Mouse (Mus musculus) liver, adult (tissue): ENCODE data around the gene Yipf2.

Experiments used
- GATA4 ChIP-seq: IDR thresholded peaks from 2 replicates; pipeline ENCODE4 v1.6.1; 2014; ENCODE audit warnings: mild to moderate bottlenecking, low read length; ENCODE audit not compliant: insufficient replicate concordance

The Yipf2 gene

DNA sequence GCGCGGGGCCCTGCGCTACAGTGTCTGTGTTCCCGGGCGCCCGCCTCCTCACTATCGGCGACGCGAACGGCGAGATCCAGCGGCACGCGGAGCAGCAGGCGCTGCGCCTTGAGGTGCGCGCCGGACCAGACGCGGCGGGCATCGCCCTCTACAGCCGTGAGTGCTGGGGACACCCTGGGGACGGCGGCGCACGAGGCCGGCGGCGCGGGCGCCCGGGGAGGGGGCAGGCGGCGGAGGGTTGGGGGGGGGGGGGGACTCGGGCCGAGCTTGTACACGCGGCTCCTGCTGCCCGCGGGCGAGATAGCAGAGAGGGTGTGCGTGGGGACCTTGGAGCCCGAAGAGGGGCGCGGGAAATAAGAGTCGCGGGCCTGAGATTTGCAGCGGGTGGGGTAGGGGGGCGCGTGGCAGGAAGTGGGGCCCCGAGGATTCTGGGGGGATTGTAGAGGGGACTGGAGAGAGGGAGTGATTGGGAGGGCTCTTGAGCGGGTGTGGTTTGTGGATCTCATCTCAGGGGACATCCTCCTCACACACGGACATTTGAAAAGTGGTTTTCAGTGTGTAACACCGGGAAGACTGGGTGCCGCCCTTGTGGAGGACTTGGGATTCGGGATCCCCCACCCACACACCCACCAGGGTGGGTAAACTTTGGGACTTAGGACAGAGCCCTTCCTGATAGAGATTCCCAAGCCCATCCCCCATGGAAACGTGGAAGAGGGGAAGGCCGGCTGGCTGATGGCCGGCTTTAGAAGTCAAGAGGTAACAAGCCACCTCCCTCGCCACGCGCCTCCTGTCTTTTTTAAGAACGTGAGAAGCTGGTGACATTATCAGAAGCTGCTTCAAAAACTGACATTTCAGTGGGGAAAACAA is 45.3 kb downstream of the Yipf2 start:
- peak; percentile 8; the same call in 1 of the 2 replicates for TF ChIP-seq GATA4

DNA sequence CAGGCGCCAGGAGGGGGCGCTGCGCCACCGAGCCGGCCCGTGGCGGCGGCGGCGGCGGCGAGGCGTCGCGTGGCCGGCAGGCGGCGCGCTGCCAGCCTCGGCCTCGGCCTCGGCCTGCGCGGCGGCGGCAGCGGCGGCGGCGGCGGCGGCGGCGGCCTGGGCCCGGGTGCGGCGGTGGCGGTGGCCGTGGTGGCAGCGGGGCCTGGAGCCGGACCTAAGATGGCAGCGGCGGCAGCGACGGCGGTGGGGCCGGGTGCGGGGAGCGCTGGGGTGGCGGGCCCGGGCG is 45.9 kb downstream of the Yipf2 start, which contains the start of gene Carm1:
TSS of gene Carm1 (plus strand) at position 106 of the 286 bp plus-strand sequence.
- no peak for TF ChIP-seq GATA4

DNA sequence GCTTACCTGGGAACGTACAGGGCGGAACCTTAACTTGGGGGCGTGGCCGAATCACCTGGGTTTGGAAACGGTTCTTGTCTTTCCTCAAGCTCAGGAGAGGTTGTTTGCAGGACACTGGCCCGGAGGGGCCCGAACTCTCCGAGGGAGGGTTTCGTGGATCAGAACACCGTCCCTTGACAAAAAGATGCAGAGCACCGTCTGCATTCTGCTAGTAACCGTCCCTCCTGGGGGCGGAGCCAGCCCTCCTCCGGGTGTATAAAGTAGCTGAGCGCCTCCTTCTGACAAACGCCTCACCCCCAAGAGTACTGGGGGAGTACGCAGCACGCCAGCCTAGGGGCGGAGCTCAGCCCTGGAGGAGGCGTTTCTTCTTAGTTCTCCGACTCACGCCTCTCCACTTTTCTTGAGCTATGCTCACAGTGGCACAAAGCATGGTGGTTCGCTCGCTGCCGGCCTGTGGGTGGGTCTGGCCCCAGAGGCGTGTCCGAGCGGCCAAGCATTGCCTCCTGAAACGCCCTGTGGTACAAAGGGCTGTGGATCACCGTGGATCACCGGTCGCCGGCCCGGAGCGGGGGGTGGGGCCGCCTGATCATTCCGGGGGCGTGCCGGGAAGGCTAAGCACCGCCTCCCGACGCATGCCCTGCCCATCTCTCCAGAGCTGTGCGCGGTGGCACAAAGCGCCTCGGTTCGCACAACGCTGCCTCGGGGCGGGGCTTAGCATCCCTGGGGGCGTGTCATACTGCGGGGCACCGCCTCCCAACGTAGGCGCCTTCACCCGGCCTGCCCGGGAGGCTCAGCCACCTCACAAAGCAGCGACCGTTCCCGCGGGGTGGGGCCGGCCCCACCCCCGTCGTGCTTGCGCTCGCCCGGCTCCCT is 46.5 kb downstream of the Yipf2 start:
- TF ChIP-seq GATA4 = no peak

DNA sequence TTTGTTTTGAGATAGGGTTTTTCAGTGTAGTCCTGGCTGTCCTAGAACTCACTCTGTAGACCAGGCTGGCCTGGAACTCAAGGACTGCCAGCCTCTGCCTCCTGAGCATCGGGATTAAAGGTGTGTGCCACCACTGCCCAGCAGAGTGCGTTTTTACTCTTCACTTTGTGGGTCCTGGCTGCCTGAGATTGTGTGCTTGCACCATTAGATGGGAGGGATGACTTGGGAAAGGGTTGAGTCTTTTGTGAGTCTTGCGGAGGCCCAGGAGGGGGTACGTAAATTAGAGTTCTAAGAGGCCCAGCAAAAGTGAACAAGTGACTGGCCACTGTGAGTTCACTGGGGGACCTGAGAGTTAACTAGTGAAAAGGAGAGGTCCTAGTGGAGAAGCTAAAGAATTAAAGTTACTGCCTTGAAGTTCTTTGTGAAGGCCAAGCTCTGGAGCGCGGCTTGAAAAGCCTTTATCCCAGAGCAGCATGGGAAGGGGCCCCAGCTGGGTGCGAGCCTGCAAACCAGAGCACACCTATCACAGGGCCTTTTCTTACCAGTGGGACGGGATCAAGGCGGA is 47.2 kb downstream of the Yipf2 start:
- TF ChIP-seq GATA4 = no peak

DNA sequence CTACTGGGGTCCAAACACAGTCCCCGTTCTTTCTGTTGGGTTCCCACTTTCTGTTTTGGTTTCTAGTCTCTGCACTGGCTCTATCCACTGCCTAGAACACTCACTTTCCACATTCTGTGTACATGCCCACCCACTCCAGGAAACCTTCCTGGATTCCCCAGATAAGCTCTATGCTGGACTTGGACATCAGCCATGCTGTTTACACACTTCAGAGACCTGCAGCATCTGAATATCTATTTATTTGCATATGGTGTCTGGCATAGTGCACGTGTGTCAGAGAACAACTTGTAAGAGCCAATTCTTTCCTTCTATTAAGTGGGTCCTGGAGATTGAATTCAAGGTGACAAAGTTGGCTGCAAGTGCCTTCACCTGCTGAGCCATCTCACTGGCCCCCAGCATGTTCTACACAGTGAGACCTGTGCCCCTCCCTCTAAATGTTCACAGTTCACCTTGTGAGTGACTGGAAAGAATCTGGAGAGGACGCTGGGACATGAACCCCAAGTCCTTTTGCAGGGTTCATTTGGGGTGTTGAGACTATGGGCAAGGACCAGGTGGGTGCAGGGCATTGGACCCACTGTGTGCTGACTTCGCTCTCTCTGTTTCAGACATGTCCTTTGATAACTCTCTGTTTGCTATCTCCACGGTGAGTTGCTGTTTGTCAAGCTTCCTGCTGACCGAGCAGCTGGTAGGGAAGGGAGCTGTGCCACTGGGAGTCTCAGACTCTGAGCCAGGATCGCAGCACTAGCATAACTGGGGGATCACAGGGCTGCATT is 52.5 kb downstream of the Yipf2 start:
- no peak for TF ChIP-seq GATA4
